In genomic region chr12:112987877-112988276, GRCm38 (mm10) we compare ENCODE assay signal across 9 mouse cellular contexts. TPM values are rescaled to one million over a fixed set of nuclear protein-coding genes. Genes with fewer than 3 reads are reported as not detected.
DNase-seq lines count a peak whose midpoint lies in the region; ATAC-seq and TF ChIP-seq lines count a peak whose summit lies in the region.
"Had no signal": no experiment of that assay in that cellular context is flagged by ENCODE, and none has a peak within 500 bp of the region (broad histone marks: within the 10 kb centered on the region; RNA-seq: fewer than 3 reads in every experiment).

No protein-coding gene starts in this region.

- no peak for TF ChIP-seq POLR2A in cerebellum, adult 2 months (IDR thresholded peaks at IDR 0.05; ENCODE audit: borderline replicate concordance, insufficient read depth, low read length)
- TF ChIP-seq POLR2A in liver, adult 2 months (IDR thresholded peaks at IDR 0.05; ENCODE audit: extremely low read depth, insufficient read depth, low read length) = no peak

- 70% methylated on average over 6 of the region's 6 CpGs for WGBS in cerebellum, adult 2 months
- 84% methylated on average over 6 of the region's 6 CpGs for WGBS in liver, adult 2 months
- WGBS in liver, embryonic 11.5 days = 75% methylated on average over 6 of the region's 6 CpGs
- WGBS in forebrain, embryonic 12.5 days = 71% methylated on average over 6 of the region's 6 CpGs

- no peak for DNase-seq in cerebellum, adult 2 months
- no peak for DNase-seq in cerebellum, adult 9-10 months
- no peak for DNase-seq in liver, adult 2 months (ENCODE audit: extremely low read depth, low read depth, low spot score)
- no peak for DNase-seq in liver, embryonic 11.5 days (ENCODE audit: low spot score)
- DNase-seq in retina, postnatal 1 day = peak; percentile 22
- DNase-seq in layer of hippocampus, adult 11-12 months (ENCODE audit: low spot score) = no peak

- H3K36me3 ChIP-seq in liver, adult 2 months (ENCODE audit: control insufficient read depth, insufficient read depth, low read length) = peaks cover 22% of the 10 kb centered on the region
- peaks cover 29% of the 10 kb centered on the region; the same call in 1 of the 2 replicates for H3K36me3 ChIP-seq in liver, embryonic 11.5 days (ENCODE audit: control insufficient read depth, insufficient read depth, low read length)
- H3K36me3 ChIP-seq in forebrain, embryonic 12.5 days (replicated peaks) = peaks cover 67% of the 10 kb centered on the region

- no peak overlapping the region for H3K4me2 ChIP-seq in liver, embryonic 11.5 days
- H3K4me2 ChIP-seq in forebrain, embryonic 12.5 days = no peak overlapping the region

- H3K9me3 ChIP-seq in liver, embryonic 11.5 days (ENCODE audit: control insufficient read depth, low read length) = no peaks in the 10 kb centered on the region
- no peaks in the 10 kb centered on the region for H3K9me3 ChIP-seq in forebrain, embryonic 12.5 days

- H3K79me2 ChIP-seq in liver, adult 2 months (ENCODE audit: control insufficient read depth, insufficient read depth, low read length) = peaks cover 6% of the 10 kb centered on the region; the same call in 1 of the 2 replicates

- no peak for ATAC-seq in liver, embryonic 11.5 days (replicated peaks; ENCODE audit: low FRiP score)
- 0 out of 2 replicates have a peak, but pooled peaks have one; percentile 34 for ATAC-seq in common myeloid progenitor, adult 5-6 weeks (replicated peaks; ENCODE audit: low read depth, poor library complexity, severe bottlenecking)
- no peak for ATAC-seq in forebrain, embryonic 12.5 days (ENCODE audit: low FRiP score)

- peak; percentile 46; the same call in 1 of the 2 replicates for TF ChIP-seq CTCF in cerebellum, adult 2 months (IDR thresholded peaks at IDR 0.05; ENCODE audit: borderline replicate concordance, insufficient read depth, low read depth, low read length)
- TF ChIP-seq CTCF in liver, adult 2 months (IDR thresholded peaks at IDR 0.05; ENCODE audit: low read depth, low read length) = peak; percentile 63

- no peaks in the 10 kb centered on the region for H3K27me3 ChIP-seq in cerebellum, adult 2 months (ENCODE audit: control insufficient read depth, insufficient read depth, low read length)
- no peaks in the 10 kb centered on the region for H3K27me3 ChIP-seq in liver, adult 2 months (ENCODE audit: control insufficient read depth, insufficient read depth, low read length)
- H3K27me3 ChIP-seq in liver, embryonic 11.5 days (replicated peaks; ENCODE audit: control insufficient read depth, insufficient read depth, low read length) = no peaks in the 10 kb centered on the region
- H3K27me3 ChIP-seq in forebrain, embryonic 12.5 days = no peaks in the 10 kb centered on the region

- H3K9ac ChIP-seq in liver, adult 2 months (ENCODE audit: low read depth, low read length) = no peak overlapping the region
- H3K9ac ChIP-seq in liver, embryonic 11.5 days (ENCODE audit: low read depth, low read length) = no peak overlapping the region
- H3K9ac ChIP-seq in forebrain, embryonic 12.5 days = no peak overlapping the region

- no peak overlapping the region for H3K27ac ChIP-seq in cerebellum, adult 2 months (ENCODE audit: insufficient read depth, low read length)
- no peak overlapping the region for H3K27ac ChIP-seq in liver, adult 2 months (replicated peaks; ENCODE audit: insufficient read depth, low read depth, low read length)
- H3K27ac ChIP-seq in liver, embryonic 11.5 days (ENCODE audit: low read depth, low read length) = no peak overlapping the region
- H3K27ac ChIP-seq in forebrain, embryonic 12.5 days = no peak overlapping the region

- H3K4me1 ChIP-seq in cerebellum, adult 2 months (ENCODE audit: control insufficient read depth, insufficient read depth, low read length) = no peaks in the 10 kb centered on the region; the same call in 1 of the 2 replicates
- no peaks in the 10 kb centered on the region for H3K4me1 ChIP-seq in liver, adult 2 months (ENCODE audit: control insufficient read depth, insufficient read depth, low read length)
- peaks cover 4% of the 10 kb centered on the region; the same call in 1 of the 2 replicates for H3K4me1 ChIP-seq in liver, embryonic 11.5 days (replicated peaks; ENCODE audit: control insufficient read depth, insufficient read depth, low read length)
- no peaks in the 10 kb centered on the region for H3K4me1 ChIP-seq in forebrain, embryonic 12.5 days

- H3K4me3 ChIP-seq in cerebellum, adult 2 months (replicated peaks; ENCODE audit: insufficient read depth, low read depth, low read length) = no peak overlapping the region
- no peak overlapping the region for H3K4me3 ChIP-seq in liver, adult 2 months (ENCODE audit: insufficient read depth, low read depth, low read length)
- no peak overlapping the region for H3K4me3 ChIP-seq in liver, embryonic 11.5 days (ENCODE audit: low read depth, low read length)
- H3K4me3 ChIP-seq in forebrain, embryonic 12.5 days (replicated peaks) = no peak overlapping the region
- H3K4me3 ChIP-seq: erythroblast, embryonic 14.5 days had no signal

RNA-seq across cellular contexts. Expression of gene Btbd6, which starts 11.6 kb away (rescaled TPM):
- 61.6 and 68.6 TPM in 2 replicates for polyA plus RNA-seq in cerebellum, adult 2 months (2012; rRNA removed)
- 5.2 and 7.9 TPM in 2 replicates for total RNA-seq in liver, adult 2 months (2014; rRNA removed)
- 17.8 and 18.9 TPM in 2 replicates for polyA plus RNA-seq in liver, adult 2 months (2012; rRNA removed)
- polyA plus RNA-seq in liver, embryonic 11.5 days (2014; fragmentation: Nextera tagmentation; extraction: Ambion mirVana) = 12.3 and 12.4 TPM in 2 replicates
- total RNA-seq in common myeloid progenitor, adult 5-6 weeks (2017) = 3.2 and 7.4 TPM in 2 replicates
- polyA plus RNA-seq in forebrain, embryonic 12.5 days (2016; fragmentation: Nextera tagmentation; extraction: Ambion mirVana) = 28.2 and 29.2 TPM in 2 replicates

RNA-seq across cellular contexts. Expression of gene Brf1, which starts 12.6 kb away (rescaled TPM):
- 52.0 and 52.4 TPM in 2 replicates for polyA plus RNA-seq in cerebellum, adult 2 months (2012; rRNA removed)
- 17.1 and 19.6 TPM in 2 replicates for total RNA-seq in liver, adult 2 months (2014; rRNA removed)
- 26.2 and 31.5 TPM in 2 replicates for polyA plus RNA-seq in liver, adult 2 months (2012; rRNA removed)
- 51.8 and 52.9 TPM in 2 replicates for polyA plus RNA-seq in liver, embryonic 11.5 days (2014; fragmentation: Nextera tagmentation; extraction: Ambion mirVana)
- total RNA-seq in common myeloid progenitor, adult 5-6 weeks (2017) = 52.4 and 55.2 TPM in 2 replicates
- 70.2 and 74.2 TPM in 2 replicates for polyA plus RNA-seq in forebrain, embryonic 12.5 days (2016; fragmentation: Nextera tagmentation; extraction: Ambion mirVana)

RNA-seq across cellular contexts. Expression of gene Pacs2, which starts 26.4 kb away (rescaled TPM):
- polyA plus RNA-seq in cerebellum, adult 2 months (2012; rRNA removed) = 136 and 151 TPM in 2 replicates
- total RNA-seq in liver, adult 2 months (2014; rRNA removed) = 5.2 and 7.5 TPM in 2 replicates
- 11.8 and 15.3 TPM in 2 replicates for polyA plus RNA-seq in liver, adult 2 months (2012; rRNA removed)
- 11.0 and 11.9 TPM in 2 replicates for polyA plus RNA-seq in liver, embryonic 11.5 days (2014; fragmentation: Nextera tagmentation; extraction: Ambion mirVana)
- total RNA-seq in common myeloid progenitor, adult 5-6 weeks (2017) = 15.5 and 15.9 TPM in 2 replicates
- polyA plus RNA-seq in forebrain, embryonic 12.5 days (2016; fragmentation: Nextera tagmentation; extraction: Ambion mirVana) = 26.3 and 27.6 TPM in 2 replicates

RNA-seq across cellular contexts. Expression of gene Nudt14, which starts 46.0 kb away (rescaled TPM):
- polyA plus RNA-seq in cerebellum, adult 2 months (2012; rRNA removed) = 23.8 and 24.2 TPM in 2 replicates
- 17.7 and 21.2 TPM in 2 replicates for total RNA-seq in liver, adult 2 months (2014; rRNA removed)
- polyA plus RNA-seq in liver, adult 2 months (2012; rRNA removed) = 29.3 and 36.3 TPM in 2 replicates
- 38.4 and 43.2 TPM in 2 replicates for polyA plus RNA-seq in liver, embryonic 11.5 days (2014; fragmentation: Nextera tagmentation; extraction: Ambion mirVana)
- total RNA-seq in common myeloid progenitor, adult 5-6 weeks (2017) = 17.4 and 27.8 TPM in 2 replicates
- polyA plus RNA-seq in forebrain, embryonic 12.5 days (2016; fragmentation: Nextera tagmentation; extraction: Ambion mirVana) = 51.5 and 54.4 TPM in 2 replicates

RNA-seq across cellular contexts. Expression of gene Jag2, which starts 58.3 kb away (rescaled TPM):
- 23.0 and 24.4 TPM in 2 replicates for polyA plus RNA-seq in cerebellum, adult 2 months (2012; rRNA removed)
- total RNA-seq in liver, adult 2 months (2014; rRNA removed) = under 0.01 and 0.27 TPM in 2 replicates
- polyA plus RNA-seq in liver, adult 2 months (2012; rRNA removed) = 0.13 and 0.29 TPM in 2 replicates
- 0.39 and 1.4 TPM in 2 replicates for polyA plus RNA-seq in liver, embryonic 11.5 days (2014; fragmentation: Nextera tagmentation; extraction: Ambion mirVana)
- total RNA-seq in common myeloid progenitor, adult 5-6 weeks (2017) = 1.5 and 6.3 TPM in 2 replicates
- 5.6 and 6.2 TPM in 2 replicates for polyA plus RNA-seq in forebrain, embryonic 12.5 days (2016; fragmentation: Nextera tagmentation; extraction: Ambion mirVana)
- polyA plus RNA-seq: erythroblast, embryonic 14.5 days had no signal
